Mouse (Mus musculus) liver, postnatal 0 days (tissue): ENCODE results near the gene Fank1.

Experiments used
- CTCF ChIP-seq: sonication (generic); IDR thresholded peaks from 2 replicates; pipeline ENCODE4 v1.5.1; 2016; ENCODE audit warnings: antibody characterized with exemption, low read depth
- EP300 ChIP-seq: IDR thresholded peaks from 2 replicates; pipeline ENCODE4 v1.6.1; 2016; ENCODE audit warnings: antibody characterized with exemption, low read depth, mild to moderate bottlenecking

- TF ChIP-seq CTCF (no peak), EP300 (no peak)
These were observed 49.6 kb upstream of the Fank1 start for GRCm38 (mm10) chr7:133727027-133727426.
